Mouse (Mus musculus): ENCODE data around the gene Cpa4. TPM values are rescaled to one million over a fixed set of nuclear protein-coding genes. Genes with fewer than 3 reads are reported as not detected.
A peak's percentile ranks its signal among the peaks of the same experiment; 100 is the strongest.

Cpa4 gene
- polyA plus RNA-seq, 1 experiment from 2014 or later: 0.05 TPM

DNA sequence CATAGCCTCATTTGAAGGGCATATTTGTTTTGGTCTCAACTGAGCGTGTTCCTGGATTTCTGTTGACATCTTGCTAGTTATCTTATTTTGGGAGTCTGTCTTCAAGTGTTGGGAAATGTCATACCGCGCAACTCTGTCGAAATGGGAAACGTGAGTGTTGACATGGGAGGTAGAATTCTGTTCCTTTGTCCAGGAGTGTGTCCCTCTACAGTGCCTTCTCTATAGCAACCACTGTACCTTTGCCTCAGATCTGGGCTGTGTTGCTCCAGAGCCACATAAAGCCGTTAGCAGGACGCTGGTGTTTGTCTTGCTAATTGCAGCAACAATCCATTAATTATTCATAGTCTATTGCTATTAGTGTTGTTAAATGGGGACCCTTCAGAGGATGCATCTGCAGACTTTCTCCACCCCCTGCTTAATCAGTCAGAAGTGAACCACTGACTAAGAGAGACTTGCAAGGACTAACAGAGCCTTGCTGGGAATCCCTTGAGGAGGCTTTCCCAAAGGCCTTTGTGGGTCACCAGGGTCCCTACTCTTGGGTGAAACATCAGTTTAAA, 18.8 kb downstream of the Cpa4 start:
- DNase-seq (ENCODE audit: low spot score): no peak
- Histone ChIP-seq H3K27me3 (ENCODE audit: insufficient read depth, low read length) (no peaks in the 10 kb centered on the region), H3K4me3 (replicated peaks; ENCODE audit: low read depth, low read length) (no peak overlapping the region), H3K36me3 (ENCODE audit: insufficient read depth, low read length) (no peaks in the 10 kb centered on the region), H3K27ac (no peak overlapping the region), H3K4me1 (replicated peaks; ENCODE audit: insufficient read depth, low read length) (0 out of 2 replicates have a peak, but pooled peaks cover 10% of the 10 kb centered on the region), H3K4me2 (ENCODE audit: low read length) (no peak overlapping the region), H3K9me3 (replicated peaks; ENCODE audit: low read length) (no peaks in the 10 kb centered on the region), H3K9ac (ENCODE audit: low read depth, low read length) (no peak overlapping the region)
- no peak for ATAC-seq (replicated peaks; ENCODE audit: low FRiP score, low read depth)
- 76% methylated on average over 7 of the region's 7 CpGs for WGBS
- no peak for TF ChIP-seq CTCF (IDR thresholded peaks at IDR 0.05; ENCODE audit: low read depth)

DNA sequence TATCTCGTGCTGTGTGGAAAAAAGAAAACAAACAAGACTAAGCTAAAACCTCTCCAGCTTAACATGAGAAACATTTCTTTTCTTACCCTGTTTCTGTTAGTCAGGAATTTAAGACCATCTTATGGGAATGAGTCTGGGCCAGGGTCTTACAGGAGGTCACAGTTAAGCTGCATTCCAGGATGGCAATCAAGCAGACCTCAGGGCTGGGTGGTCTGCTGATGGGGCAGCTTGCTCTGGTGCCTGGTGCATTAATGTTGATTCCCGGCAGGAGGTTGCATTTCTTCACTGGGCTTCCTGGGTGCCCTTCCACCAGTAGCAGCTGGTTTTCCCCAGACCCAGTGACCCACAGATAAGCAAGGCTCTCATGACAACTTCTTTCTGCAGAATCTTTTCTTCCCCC, 21.6 kb downstream of the Cpa4 start:
- Histone ChIP-seq H3K4me3 (replicated peaks; ENCODE audit: low read depth, low read length) (no peak overlapping the region), H3K27me3 (ENCODE audit: insufficient read depth, low read length) (no peaks in the 10 kb centered on the region), H3K4me2 (ENCODE audit: low read length) (no peak overlapping the region), H3K9ac (ENCODE audit: low read depth, low read length) (no peak overlapping the region), H3K4me1 (replicated peaks; ENCODE audit: insufficient read depth, low read length) (0 out of 2 replicates have a peak, but pooled peaks cover 10% of the 10 kb centered on the region), H3K9me3 (replicated peaks; ENCODE audit: low read length) (no peaks in the 10 kb centered on the region), H3K36me3 (ENCODE audit: insufficient read depth, low read length) (no peaks in the 10 kb centered on the region), H3K27ac (peak overlapping the region; percentile 42; the same call in 1 of the 2 replicates)
- DNase-seq (ENCODE audit: low spot score) (peak; percentile 53), ATAC-seq (replicated peaks; ENCODE audit: low FRiP score, low read depth) (0 out of 2 replicates have a peak, but pooled peaks have one; percentile 49)
- no peak for TF ChIP-seq CTCF (IDR thresholded peaks at IDR 0.05; ENCODE audit: low read depth)
- WGBS: 13% methylated on average over 2 of the region's 2 CpGs

DNA sequence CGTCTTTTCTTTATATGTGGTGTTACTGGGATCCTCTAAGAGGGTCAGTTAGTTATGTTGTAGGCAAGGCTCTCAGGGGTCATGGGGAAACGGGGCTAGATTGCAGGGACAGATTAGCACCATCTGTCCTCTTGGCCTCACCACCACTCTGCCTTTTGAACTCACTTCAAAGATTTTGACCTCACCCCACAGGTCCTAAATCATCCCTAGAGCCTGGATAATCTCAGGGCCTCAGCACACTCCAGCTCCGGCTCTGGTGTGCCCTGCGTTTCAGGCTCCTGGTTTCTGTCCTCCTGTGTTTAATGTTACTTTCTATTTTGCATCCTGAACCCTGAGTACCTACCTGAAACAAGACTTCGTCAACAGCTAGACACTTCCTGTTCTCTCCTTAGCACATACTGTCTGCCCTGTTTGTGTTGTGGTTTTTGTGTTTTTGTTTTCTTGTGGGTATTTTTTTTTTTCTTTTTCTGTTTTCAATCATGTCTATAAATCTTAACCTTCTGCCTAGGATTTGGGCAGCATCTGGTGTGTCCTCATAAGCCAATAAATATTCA, 23.8 kb downstream of the Cpa4 start:
- Histone ChIP-seq H3K27me3 (ENCODE audit: insufficient read depth, low read length) (no peaks in the 10 kb centered on the region), H3K4me3 (replicated peaks; ENCODE audit: low read depth, low read length) (no peak overlapping the region), H3K9me3 (replicated peaks; ENCODE audit: low read length) (no peaks in the 10 kb centered on the region), H3K4me1 (replicated peaks; ENCODE audit: insufficient read depth, low read length) (0 out of 2 replicates have a peak, but pooled peaks cover 10% of the 10 kb centered on the region), H3K9ac (ENCODE audit: low read depth, low read length) (no peak overlapping the region), H3K4me2 (ENCODE audit: low read length) (no peak overlapping the region), H3K27ac (no peak overlapping the region), H3K36me3 (ENCODE audit: insufficient read depth, low read length) (no peaks in the 10 kb centered on the region)
- 34% methylated on average over 5 of the region's 5 CpGs for WGBS
- ATAC-seq (replicated peaks; ENCODE audit: low FRiP score, low read depth) (no peak), DNase-seq (ENCODE audit: low spot score) (no peak)
- no peak for TF ChIP-seq CTCF (IDR thresholded peaks at IDR 0.05; ENCODE audit: low read depth)

GRCm38 (mm10) chr6:30592417-30592974, 24.3 kb downstream of the Cpa4 start:
- no peak for TF ChIP-seq CTCF (IDR thresholded peaks at IDR 0.05; ENCODE audit: low read depth)
- Histone ChIP-seq H3K27me3 (ENCODE audit: insufficient read depth, low read length) (no peaks in the 10 kb centered on the region), H3K9ac (ENCODE audit: low read depth, low read length) (no peak overlapping the region), H3K9me3 (replicated peaks; ENCODE audit: low read length) (no peaks in the 10 kb centered on the region), H3K36me3 (ENCODE audit: insufficient read depth, low read length) (no peaks in the 10 kb centered on the region), H3K4me1 (replicated peaks; ENCODE audit: insufficient read depth, low read length) (0 out of 2 replicates have a peak, but pooled peaks cover 10% of the 10 kb centered on the region), H3K4me3 (replicated peaks; ENCODE audit: low read depth, low read length) (no peak overlapping the region), H3K27ac (no peak overlapping the region), H3K4me2 (ENCODE audit: low read length) (no peak overlapping the region)
- ATAC-seq (replicated peaks; ENCODE audit: low FRiP score, low read depth) (no peak), DNase-seq (ENCODE audit: low spot score) (no peak)
- 54% methylated on average over 10 of the region's 10 CpGs for WGBS

GRCm38 (mm10) chr6:30594364-30594763, 26.2 kb downstream of the Cpa4 start:
- H3K36me3 ChIP-seq (ENCODE audit: insufficient read depth, low read length): no peaks in the 10 kb centered on the region
- DNase-seq (ENCODE audit: low spot score) (no peak), ATAC-seq (replicated peaks; ENCODE audit: low FRiP score, low read depth) (no peak)
- 0 out of 2 replicates have a peak, but pooled peaks cover 10% of the 10 kb centered on the region for H3K4me1 ChIP-seq (replicated peaks; ENCODE audit: insufficient read depth, low read length)
- no peaks in the 10 kb centered on the region for H3K27me3 ChIP-seq (ENCODE audit: insufficient read depth, low read length)
- 76% methylated on average over 7 of the region's 7 CpGs for WGBS
- no peaks in the 10 kb centered on the region for H3K9me3 ChIP-seq (replicated peaks; ENCODE audit: low read length)
- H3K4me2 ChIP-seq (ENCODE audit: low read length): no peak overlapping the region
- H3K27ac ChIP-seq: no peak overlapping the region
- H3K9ac ChIP-seq (ENCODE audit: low read depth, low read length): no peak overlapping the region
- no peak for TF ChIP-seq CTCF (IDR thresholded peaks at IDR 0.05; ENCODE audit: low read depth)
- no peak overlapping the region for H3K4me3 ChIP-seq (replicated peaks; ENCODE audit: low read depth, low read length)

- no peaks in the 10 kb centered on the region for H3K36me3 ChIP-seq (ENCODE audit: insufficient read depth, low read length)
- no peak overlapping the region for H3K27ac ChIP-seq
- no peak for DNase-seq (ENCODE audit: low spot score)
- 69% methylated on average over 8 of the region's 8 CpGs for WGBS
- no peak for ATAC-seq (replicated peaks; ENCODE audit: low FRiP score, low read depth)
- TF ChIP-seq CTCF (IDR thresholded peaks at IDR 0.05; ENCODE audit: low read depth): no peak
- no peak overlapping the region for H3K4me3 ChIP-seq (replicated peaks; ENCODE audit: low read depth, low read length)
- H3K9ac ChIP-seq (ENCODE audit: low read depth, low read length): no peak overlapping the region
- no peaks in the 10 kb centered on the region for H3K9me3 ChIP-seq (replicated peaks; ENCODE audit: low read length)
- no peak overlapping the region for H3K4me2 ChIP-seq (ENCODE audit: low read length)
- no peaks in the 10 kb centered on the region for H3K27me3 ChIP-seq (ENCODE audit: insufficient read depth, low read length)
- H3K4me1 ChIP-seq (replicated peaks; ENCODE audit: insufficient read depth, low read length): no peaks in the 10 kb centered on the region
Observed at GRCm38 (mm10) chr6:30596230-30596898, 28.2 kb downstream of the Cpa4 start.

Measured in kidney, postnatal 0 days (tissue).